Mouse (Mus musculus): ENCODE results near the gene Cd151. TPM values are rescaled to one million over a fixed set of nuclear protein-coding genes. Genes with fewer than 3 reads are reported as not detected.

Gene Cd151
- polyA plus RNA-seq, 1 experiment from 2014 or later = 44.3 TPM

- H3K27ac ChIP-seq (ENCODE audit: low read depth, low read length) = no peak overlapping the region
- H3K4me1 ChIP-seq (ENCODE audit: control insufficient read depth, insufficient read depth, low read length) = peaks cover 36% of the 10 kb centered on the region
- DNase-seq (ENCODE audit: low spot score) (no peak), ATAC-seq (ENCODE audit: insufficient read depth, low FRiP score, low TSS enrichment) (no peak)
- no peaks in the 10 kb centered on the region for H3K9me3 ChIP-seq (ENCODE audit: control insufficient read depth, low read length)
- H3K36me3 ChIP-seq (ENCODE audit: control insufficient read depth, insufficient read depth, low read length) = peaks cover 20% of the 10 kb centered on the region
- no peak overlapping the region for H3K4me3 ChIP-seq (ENCODE audit: low read depth, low read length)
- peaks cover 12% of the 10 kb centered on the region; the same call in 1 of the 2 replicates for H3K27me3 ChIP-seq (ENCODE audit: control insufficient read depth, insufficient read depth, low read length)
- H3K4me2 ChIP-seq (ENCODE audit: low read depth) = no peak overlapping the region
- H3K9ac ChIP-seq (ENCODE audit: low read length) = no peak overlapping the region
- 93% methylated on average over 1 of the region's 1 CpGs for WGBS
Measured at GRCm38 (mm10) chr7:141471236-141471635, 4.0 kb downstream of the Cd151 start.

- Histone ChIP-seq H3K36me3 (ENCODE audit: control insufficient read depth, insufficient read depth, low read length) (peaks cover 20% of the 10 kb centered on the region), H3K9ac (ENCODE audit: low read length) (no peak overlapping the region), H3K27ac (ENCODE audit: low read depth, low read length) (no peak overlapping the region), H3K27me3 (ENCODE audit: control insufficient read depth, insufficient read depth, low read length) (peaks cover 10% of the 10 kb centered on the region; the same call in 1 of the 2 replicates), H3K4me1 (ENCODE audit: control insufficient read depth, insufficient read depth, low read length) (peaks cover 33% of the 10 kb centered on the region), H3K9me3 (ENCODE audit: control insufficient read depth, low read length) (no peaks in the 10 kb centered on the region), H3K4me2 (ENCODE audit: low read depth) (no peak overlapping the region), H3K4me3 (ENCODE audit: low read depth, low read length) (no peak overlapping the region)
- 88% methylated on average over 6 of the region's 6 CpGs for WGBS
- DNase-seq (ENCODE audit: low spot score) = no peak
- ATAC-seq (ENCODE audit: insufficient read depth, low FRiP score, low TSS enrichment) = no peak
Measured at GRCm38 (mm10) chr7:141472226-141472625, 5.0 kb downstream of the Cd151 start.

- Histone ChIP-seq H3K9ac (ENCODE audit: low read length) (no peak overlapping the region), H3K27ac (ENCODE audit: low read depth, low read length) (no peak overlapping the region), H3K36me3 (ENCODE audit: control insufficient read depth, insufficient read depth, low read length) (peaks cover 20% of the 10 kb centered on the region), H3K4me3 (ENCODE audit: low read depth, low read length) (no peak overlapping the region), H3K4me2 (ENCODE audit: low read depth) (no peak overlapping the region; the same call in 1 of the 2 replicates), H3K27me3 (ENCODE audit: control insufficient read depth, insufficient read depth, low read length) (peaks cover 12% of the 10 kb centered on the region; the same call in 1 of the 2 replicates), H3K9me3 (ENCODE audit: control insufficient read depth, low read length) (no peaks in the 10 kb centered on the region), H3K4me1 (ENCODE audit: control insufficient read depth, insufficient read depth, low read length) (peaks cover 33% of the 10 kb centered on the region)
- 90% methylated on average over 6 of the region's 6 CpGs for WGBS
- ATAC-seq (ENCODE audit: insufficient read depth, low FRiP score, low TSS enrichment) (no peak), DNase-seq (ENCODE audit: low spot score) (no peak)
Measured at GRCm38 (mm10) chr7:141472763-141473162, 5.6 kb downstream of the Cd151 start.

- Histone ChIP-seq H3K27me3 (ENCODE audit: control insufficient read depth, insufficient read depth, low read length) (peaks cover 12% of the 10 kb centered on the region; the same call in 1 of the 2 replicates), H3K27ac (ENCODE audit: low read depth, low read length) (no peak overlapping the region), H3K4me1 (ENCODE audit: control insufficient read depth, insufficient read depth, low read length) (peaks cover 24% of the 10 kb centered on the region), H3K4me2 (ENCODE audit: low read depth) (peak overlapping the region; percentile 75), H3K9me3 (ENCODE audit: control insufficient read depth, low read length) (no peaks in the 10 kb centered on the region), H3K9ac (ENCODE audit: low read length) (peak overlapping the region; percentile 95), H3K4me3 (ENCODE audit: low read depth, low read length) (peak overlapping the region; percentile 82), H3K36me3 (ENCODE audit: control insufficient read depth, insufficient read depth, low read length) (peaks cover 20% of the 10 kb centered on the region)
- WGBS = 13% methylated on average over 5 of the region's 5 CpGs
- ATAC-seq (ENCODE audit: insufficient read depth, low FRiP score, low TSS enrichment) (no peak), DNase-seq (ENCODE audit: low spot score) (no peak)
Measured at GRCm38 (mm10) chr7:141474160-141474559, 7.0 kb downstream of the Cd151 start.

DNA sequence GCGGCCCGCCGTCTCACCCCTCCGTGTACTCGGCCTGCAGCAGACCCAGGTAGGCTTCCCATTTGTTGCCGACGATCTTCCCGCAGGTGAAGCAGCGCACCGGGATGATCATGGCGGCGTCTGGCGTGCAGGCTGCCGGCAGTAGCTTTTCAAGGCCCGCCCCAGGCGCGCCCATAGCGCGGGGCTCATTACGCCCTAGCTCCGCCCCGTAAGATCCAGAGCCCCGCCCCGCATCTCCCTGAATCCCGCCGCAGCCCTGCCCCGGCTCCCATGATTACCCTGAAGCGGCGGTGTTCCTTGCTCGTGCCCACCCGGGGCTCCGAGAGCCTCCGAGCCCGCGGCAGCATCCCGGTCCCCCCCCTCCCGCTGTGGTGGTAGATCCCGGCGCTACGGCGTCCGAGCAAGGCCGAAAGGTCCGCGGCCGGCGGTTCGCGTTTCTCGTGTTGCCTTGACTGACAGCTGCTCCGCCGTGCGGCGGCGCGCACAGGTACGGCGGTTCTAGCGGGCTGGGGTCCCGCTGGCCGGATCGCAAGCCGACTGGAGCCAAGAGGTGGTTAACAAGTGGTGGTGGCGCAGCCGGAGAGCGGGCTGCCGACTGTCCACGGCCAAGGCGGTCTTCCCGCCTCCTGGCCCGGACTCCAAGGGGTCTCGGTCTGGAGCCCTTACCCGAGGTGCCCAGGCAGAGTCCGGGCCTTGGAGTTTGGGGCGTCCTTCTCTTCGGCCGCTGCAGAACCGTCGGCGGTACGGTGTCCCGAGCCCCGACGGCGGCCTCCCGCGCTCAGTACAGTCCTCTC, 8.0 kb downstream of the Cd151 start, which contains the start of the genes Polr2l and Tspan4:
TSS of gene Polr2l (minus strand) at position 122 of the 794 bp plus-strand sequence.
TSS of gene Tspan4 (plus strand) at position 230 of the 794 bp plus-strand sequence.
- under 1% methylated on average over 87 of the region's 87 CpGs for WGBS

DNA sequence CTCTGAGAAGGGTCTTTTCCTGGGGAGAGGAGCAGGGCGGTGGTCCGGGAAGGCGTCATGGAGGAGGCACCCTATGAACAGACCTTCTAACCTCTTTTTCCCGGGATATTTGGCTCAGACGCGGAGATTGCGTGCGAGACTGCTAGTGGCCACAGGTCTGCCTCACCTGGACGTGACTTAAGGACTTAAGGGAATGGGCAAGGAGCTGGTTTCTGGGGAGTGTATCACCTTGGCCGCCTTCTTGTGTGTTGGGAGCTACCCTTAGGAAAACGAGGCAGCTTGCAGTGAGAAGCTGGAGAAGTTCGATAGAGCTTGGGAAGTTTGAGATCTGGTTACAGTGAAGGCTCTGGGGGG, 8.6 kb downstream of the Cd151 start:
- WGBS = 1% methylated on average over 12 of the region's 12 CpGs
- H3K9ac ChIP-seq (ENCODE audit: low read length) = peak overlapping the region; percentile 95
- no peak for DNase-seq (ENCODE audit: low spot score)
- H3K4me2 ChIP-seq (ENCODE audit: low read depth) = peak overlapping the region; percentile 75
- H3K4me1 ChIP-seq (ENCODE audit: control insufficient read depth, insufficient read depth, low read length) = peaks cover 19% of the 10 kb centered on the region
- peaks cover 8% of the 10 kb centered on the region; the same call in 1 of the 2 replicates for H3K36me3 ChIP-seq (ENCODE audit: control insufficient read depth, insufficient read depth, low read length)
- ATAC-seq (ENCODE audit: insufficient read depth, low FRiP score, low TSS enrichment) = no peak; the same call in 1 of the 2 replicates
- H3K27me3 ChIP-seq (ENCODE audit: control insufficient read depth, insufficient read depth, low read length) = peaks cover 12% of the 10 kb centered on the region
- H3K4me3 ChIP-seq (ENCODE audit: low read depth, low read length) = peak overlapping the region; percentile 82
- no peaks in the 10 kb centered on the region for H3K9me3 ChIP-seq (ENCODE audit: control insufficient read depth, low read length)
- H3K27ac ChIP-seq (ENCODE audit: low read depth, low read length) = no peak overlapping the region

More for the DNA sequence above, 8.0 kb downstream of the Cd151 start, which contains the start of the genes Polr2l and Tspan4:
- Histone ChIP-seq H3K4me3 (ENCODE audit: low read depth, low read length) (peak within 1 kb of the TSS; percentile 82), H3K9me3 (ENCODE audit: control insufficient read depth, low read length) (no peaks in the 10 kb centered on the region), H3K27me3 (ENCODE audit: control insufficient read depth, insufficient read depth, low read length) (peaks cover 12% of the 10 kb centered on the region; the same call in 1 of the 2 replicates), H3K4me2 (ENCODE audit: low read depth) (peak within 1 kb of the TSS; percentile 75), H3K4me1 (ENCODE audit: control insufficient read depth, insufficient read depth, low read length) (peaks cover 19% of the 10 kb centered on the region), H3K27ac (ENCODE audit: low read depth, low read length) (peak within 1 kb of the TSS; percentile 85), H3K36me3 (ENCODE audit: control insufficient read depth, insufficient read depth, low read length) (peaks cover 14% of the 10 kb centered on the region), H3K9ac (ENCODE audit: low read length) (peak within 1 kb of the TSS; percentile 95)
- DNase-seq (ENCODE audit: low spot score) = peak; percentile 91
- peak; percentile 75 for ATAC-seq (ENCODE audit: insufficient read depth, low FRiP score, low TSS enrichment)

DNA sequence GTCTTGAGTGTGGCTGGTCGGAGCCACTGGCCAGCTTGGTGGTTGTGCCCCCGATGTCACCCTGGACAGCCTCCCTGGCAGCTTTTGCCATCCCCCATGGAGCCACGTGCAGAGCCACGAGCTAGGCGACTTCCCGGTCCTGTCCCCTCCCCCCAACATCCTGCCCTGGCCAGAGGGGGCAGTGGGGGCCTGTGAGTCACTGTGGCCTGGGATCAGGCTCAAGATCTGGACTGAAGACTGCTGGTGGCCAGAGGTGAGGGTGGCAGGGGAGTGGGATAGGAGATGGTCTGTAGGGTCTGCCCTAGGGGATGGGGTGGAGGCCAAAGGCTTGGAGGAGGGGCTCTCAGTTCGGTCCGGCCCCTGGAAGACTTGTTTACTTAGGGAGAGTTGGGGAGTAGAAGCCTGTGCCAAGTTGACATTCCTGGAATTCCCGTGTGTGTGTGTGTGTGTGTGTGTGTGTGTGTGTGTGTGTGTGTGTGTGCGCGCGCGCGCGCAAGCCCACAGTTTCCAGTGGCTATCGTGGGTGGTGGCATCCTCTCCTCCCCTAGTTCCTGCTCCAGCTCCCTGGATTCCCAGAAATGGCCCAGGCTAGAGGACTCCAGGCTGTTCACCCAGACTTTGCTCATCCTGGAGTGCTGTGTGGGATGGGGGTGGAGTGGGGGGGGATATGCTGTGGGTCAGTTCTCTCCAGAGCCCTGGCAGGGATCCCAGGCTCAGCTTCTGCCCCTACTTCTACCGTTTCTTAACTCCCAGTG, 9.2 kb downstream of the Cd151 start:
- peak overlapping the region; percentile 50; the same call in 1 of the 2 replicates for H3K27ac ChIP-seq (ENCODE audit: low read depth, low read length)

GRCm38 (mm10) chr7:141476981-141477370, 9.8 kb downstream of the Cd151 start:
- peak overlapping the region; percentile 11; the same call in 1 of the 2 replicates for H3K9ac ChIP-seq (ENCODE audit: low read length)
- 29% methylated on average over 7 of the region's 7 CpGs for WGBS
- H3K27ac ChIP-seq (ENCODE audit: low read depth, low read length) = peak overlapping the region; percentile 50; the same call in 1 of the 2 replicates

More for the DNA sequence above, 9.2 kb downstream of the Cd151 start:
- Histone ChIP-seq H3K4me1 (ENCODE audit: control insufficient read depth, insufficient read depth, low read length) (peaks cover 24% of the 10 kb centered on the region), H3K9ac (ENCODE audit: low read length) (peak overlapping the region; percentile 11; the same call in 1 of the 2 replicates), H3K4me2 (ENCODE audit: low read depth) (peak overlapping the region; percentile 75), H3K36me3 (ENCODE audit: control insufficient read depth, insufficient read depth, low read length) (peaks cover 6% of the 10 kb centered on the region; the same call in 1 of the 2 replicates), H3K27me3 (ENCODE audit: control insufficient read depth, insufficient read depth, low read length) (peaks cover 12% of the 10 kb centered on the region), H3K4me3 (ENCODE audit: low read depth, low read length) (peak overlapping the region; percentile 82), H3K9me3 (ENCODE audit: control insufficient read depth, low read length) (no peaks in the 10 kb centered on the region)
- ATAC-seq (ENCODE audit: insufficient read depth, low FRiP score, low TSS enrichment) (no peak), DNase-seq (ENCODE audit: low spot score) (peak; percentile 41)
- WGBS = 4% methylated on average over 17 of the region's 17 CpGs

More at GRCm38 (mm10) chr7:141476981-141477370, 9.8 kb downstream of the Cd151 start:
- H3K9me3 ChIP-seq (ENCODE audit: control insufficient read depth, low read length) = no peaks in the 10 kb centered on the region
- peaks cover 5% of the 10 kb centered on the region; the same call in 1 of the 2 replicates for H3K36me3 ChIP-seq (ENCODE audit: control insufficient read depth, insufficient read depth, low read length)
- no peak for ATAC-seq (ENCODE audit: insufficient read depth, low FRiP score, low TSS enrichment)
- peak overlapping the region; percentile 82 for H3K4me3 ChIP-seq (ENCODE audit: low read depth, low read length)
- H3K4me2 ChIP-seq (ENCODE audit: low read depth) = peak overlapping the region; percentile 75
- peaks cover 12% of the 10 kb centered on the region for H3K27me3 ChIP-seq (ENCODE audit: control insufficient read depth, insufficient read depth, low read length)
- DNase-seq (ENCODE audit: low spot score) = no peak
- H3K4me1 ChIP-seq (ENCODE audit: control insufficient read depth, insufficient read depth, low read length) = peaks cover 28% of the 10 kb centered on the region
